Mouse (Mus musculus) lung, adult 2 months (tissue): ENCODE data around the gene Rpl26.

Experiments used
- CTCF ChIP-seq: fragments of 200-500 bp; IDR thresholded peaks from 2 replicates; pipeline ENCODE4 v1.5.1; 2011; ENCODE audit warnings: mild to moderate bottlenecking, low read length, control low read depth; ENCODE audit not compliant: insufficient read depth
- POLR2A ChIP-seq: fragments of 200-500 bp; IDR thresholded peaks from 2 replicates; pipeline ENCODE4 v1.6.1; 2011; ENCODE audit warnings: low read depth, mild to moderate bottlenecking, control low read depth, low read length, borderline replicate concordance; ENCODE audit errors: extremely low read depth

DNA sequence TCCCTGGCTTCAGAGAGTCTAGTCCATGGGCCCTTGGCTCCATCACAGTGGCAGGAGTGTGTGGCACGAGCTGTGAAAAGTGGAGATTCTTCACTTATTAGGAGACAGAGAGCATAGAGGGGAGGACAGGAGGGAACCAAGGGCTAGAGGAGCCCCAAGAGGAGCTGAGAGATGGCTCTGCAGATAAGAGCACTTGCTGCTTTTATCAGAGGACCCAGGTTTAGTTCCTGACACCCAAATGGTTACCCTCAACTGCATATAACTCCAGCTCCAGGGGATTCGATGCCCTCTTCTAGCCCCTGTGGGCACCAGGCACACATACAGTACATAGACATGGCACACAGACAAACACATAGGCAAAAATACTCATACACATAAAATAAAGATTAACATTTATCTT is 23.4 kb downstream of the Rpl26 start:
- TF ChIP-seq POLR2A (no peak), CTCF (no peak)
